Mouse (Mus musculus) heart, postnatal 0 days (tissue): Measurements from ENCODE around the gene Ube2r2.

Source experiments
- CTCF ChIP-seq: IDR thresholded peaks from 2 replicates; pipeline ENCODE4 v1.5.1; 2016; ENCODE audit warnings: antibody characterized with exemption, control low read depth, low read depth
- EP300 ChIP-seq: IDR thresholded peaks from 2 replicates; pipeline ENCODE4 v1.6.1; 2016; ENCODE audit warnings: antibody characterized with exemption, low read depth

DNA sequence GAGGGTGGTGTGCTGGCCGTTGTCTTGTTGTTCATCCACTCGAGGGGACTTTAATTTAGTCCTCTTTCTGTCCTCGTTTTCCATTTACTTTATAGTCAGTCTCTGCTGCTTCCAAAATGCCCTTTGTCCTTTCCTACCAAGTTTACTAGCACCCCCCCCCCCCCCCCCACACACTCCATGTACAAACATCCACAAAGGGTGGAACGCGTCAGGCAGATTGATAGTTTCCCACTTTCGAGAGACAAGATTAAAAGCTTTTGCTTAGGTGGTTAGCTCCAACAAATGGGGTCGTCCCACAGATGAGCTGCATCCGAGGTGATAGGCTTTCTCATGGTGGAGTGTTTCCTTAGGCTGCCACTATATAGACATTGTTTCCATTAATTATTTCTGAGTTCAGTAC is 1.3 kb downstream of the Ube2r2 start:
- TF ChIP-seq CTCF (no peak), EP300 (no peak)
